Mouse (Mus musculus) embryonic fibroblast, embryonic 13.5 days (primary cell): ENCODE results near the gene Rabep1. TPM values are rescaled to one million over a fixed set of nuclear protein-coding genes. Genes with fewer than 3 reads are reported as not detected.
A peak's percentile ranks its signal among the peaks of the same experiment; 100 is the strongest.

Source experiments
- H3K27ac ChIP-seq: 2 replicates; pipeline ENCODE4 v1.5.1; 2012; ENCODE audit warnings: low read length, control low read depth, inconsistent platforms; ENCODE audit not compliant: insufficient read depth
- H3K4me1 ChIP-seq: 2 replicates; pipeline ENCODE4 v1.6.1; 2011; ENCODE audit warnings: low read length; ENCODE audit not compliant: control insufficient read depth, insufficient read depth
- H3K4me3 ChIP-seq: 2 replicates; pipeline ENCODE4 v1.5.1; 2011; ENCODE audit warnings: mild to moderate bottlenecking, control low read depth, low read length; ENCODE audit not compliant: insufficient read depth
- CTCF ChIP-seq: IDR thresholded peaks from 2 replicates; pipeline ENCODE4 v1.5.1; 2011; ENCODE audit warnings: mild to moderate bottlenecking, control low read depth, low read length, moderate library complexity, borderline replicate concordance; ENCODE audit not compliant: insufficient read depth
- POLR2A ChIP-seq: IDR thresholded peaks from 2 replicates; pipeline ENCODE4 v1.6.1; 2011; ENCODE audit warnings: low read depth, mild to moderate bottlenecking, control low read depth, low read length, moderate library complexity
- polyA plus RNA-seq: library from polyadenylated mRNA; stranded (reverse); fragments of >200 nt; gene quantifications from 2 replicates; pipeline ENCODE4 v1.2.4, GENCODE M21; 2011; ENCODE audit warnings: low read depth; ENCODE audit not compliant: missing spikeins, insufficient read length

The Rabep1 gene
- polyA plus RNA-seq, 1 experiment, result 54.8 TPM

DNA sequence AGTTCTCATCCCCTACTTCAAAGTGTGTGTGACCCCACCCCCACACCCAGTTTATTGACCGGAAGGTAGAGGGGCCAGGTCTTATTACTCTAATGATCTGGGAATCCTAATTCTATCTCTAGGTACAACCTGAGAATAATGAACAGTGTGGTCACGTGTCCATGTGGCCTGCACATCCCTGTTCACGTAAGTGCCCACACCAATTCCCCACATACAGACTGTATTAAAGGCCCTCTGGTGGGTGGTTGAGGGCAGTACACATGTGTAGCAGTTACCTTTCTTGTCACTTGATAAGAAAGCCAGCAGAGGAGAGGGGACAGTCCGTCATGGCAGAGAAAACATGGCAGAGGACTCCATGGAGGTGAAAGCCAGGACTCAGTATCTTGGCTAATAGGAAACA is 129.4 kb downstream of the Rabep1 start:
- Histone ChIP-seq H3K4me1 (no peaks in the 10 kb centered on the region), H3K27ac (no peak overlapping the region), H3K4me3 (no peak overlapping the region)
- TF ChIP-seq CTCF (no peak), POLR2A (no peak)

DNA sequence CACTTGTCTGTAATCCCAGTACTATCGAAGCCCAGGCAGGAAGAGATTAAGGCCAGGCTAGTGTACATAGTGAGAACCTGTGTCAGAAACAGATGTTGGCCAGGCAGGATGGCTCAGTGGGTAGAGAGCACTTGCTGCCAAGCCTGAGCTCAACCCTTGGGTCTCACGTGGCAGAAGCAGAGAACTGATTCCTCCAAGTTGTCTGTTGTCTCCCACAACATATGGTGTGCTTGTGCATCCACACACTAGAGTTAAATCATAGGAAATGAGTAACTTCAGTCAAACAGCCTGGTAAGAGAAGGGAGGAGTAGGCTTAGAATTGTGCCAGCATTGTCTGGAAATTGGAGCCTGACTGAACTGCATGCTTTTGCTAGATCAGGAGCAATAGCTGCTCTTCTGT is 130.6 kb downstream of the Rabep1 start:
- H3K4me3 ChIP-seq, result no peak overlapping the region
- no peak overlapping the region for H3K27ac ChIP-seq
- no peak for TF ChIP-seq POLR2A
- no peak for TF ChIP-seq CTCF
- H3K4me1 ChIP-seq, result no peaks in the 10 kb centered on the region

DNA sequence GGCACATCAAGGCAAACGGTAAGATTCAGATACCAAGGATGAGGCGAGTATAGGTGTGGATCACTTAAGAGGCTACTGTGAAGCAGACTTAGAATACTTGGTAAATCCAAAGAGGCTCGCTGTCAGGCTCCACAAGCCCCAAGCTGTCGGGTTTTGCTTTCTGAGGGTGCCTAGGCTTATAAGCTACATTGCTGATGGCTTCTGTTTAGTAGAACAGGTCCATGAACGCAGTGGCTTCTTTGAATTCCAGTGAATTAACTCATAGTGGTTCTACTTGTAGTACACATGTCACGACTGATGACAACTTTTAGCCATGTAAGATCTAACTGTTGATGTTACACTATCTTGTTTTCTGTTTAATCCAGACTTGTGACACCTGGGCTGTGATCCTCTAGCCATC is 132.7 kb downstream of the Rabep1 start:
- Histone ChIP-seq H3K4me3 (no peak overlapping the region), H3K27ac (no peak overlapping the region), H3K4me1 (peaks cover 4% of the 10 kb centered on the region; the same call in 1 of the 2 replicates)
- TF ChIP-seq CTCF, result no peak
- no peak for TF ChIP-seq POLR2A

DNA sequence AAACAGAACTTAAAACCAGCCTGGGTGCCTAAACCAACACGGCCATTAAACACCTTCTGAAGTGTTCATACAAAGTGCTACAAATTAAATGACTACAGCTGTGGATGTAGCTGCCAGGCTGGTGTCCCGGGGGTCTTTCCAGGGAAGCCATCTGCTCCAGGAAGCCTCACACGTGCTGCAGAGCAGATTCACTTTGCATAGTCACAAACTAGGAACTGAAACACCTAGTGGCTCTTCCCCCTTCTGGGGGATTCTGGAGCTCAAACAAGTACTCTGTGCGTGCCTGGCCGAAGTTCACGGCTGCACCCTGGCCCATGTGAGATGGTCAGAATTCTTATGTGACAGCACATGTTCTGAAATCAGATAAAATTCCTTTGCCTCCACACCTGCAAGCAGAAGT is 135.7 kb downstream of the Rabep1 start:
- Histone ChIP-seq H3K4me1 (peaks cover 4% of the 10 kb centered on the region; the same call in 1 of the 2 replicates), H3K4me3 (no peak overlapping the region), H3K27ac (no peak overlapping the region)
- TF ChIP-seq CTCF, result no peak
- no peak for TF ChIP-seq POLR2A

DNA sequence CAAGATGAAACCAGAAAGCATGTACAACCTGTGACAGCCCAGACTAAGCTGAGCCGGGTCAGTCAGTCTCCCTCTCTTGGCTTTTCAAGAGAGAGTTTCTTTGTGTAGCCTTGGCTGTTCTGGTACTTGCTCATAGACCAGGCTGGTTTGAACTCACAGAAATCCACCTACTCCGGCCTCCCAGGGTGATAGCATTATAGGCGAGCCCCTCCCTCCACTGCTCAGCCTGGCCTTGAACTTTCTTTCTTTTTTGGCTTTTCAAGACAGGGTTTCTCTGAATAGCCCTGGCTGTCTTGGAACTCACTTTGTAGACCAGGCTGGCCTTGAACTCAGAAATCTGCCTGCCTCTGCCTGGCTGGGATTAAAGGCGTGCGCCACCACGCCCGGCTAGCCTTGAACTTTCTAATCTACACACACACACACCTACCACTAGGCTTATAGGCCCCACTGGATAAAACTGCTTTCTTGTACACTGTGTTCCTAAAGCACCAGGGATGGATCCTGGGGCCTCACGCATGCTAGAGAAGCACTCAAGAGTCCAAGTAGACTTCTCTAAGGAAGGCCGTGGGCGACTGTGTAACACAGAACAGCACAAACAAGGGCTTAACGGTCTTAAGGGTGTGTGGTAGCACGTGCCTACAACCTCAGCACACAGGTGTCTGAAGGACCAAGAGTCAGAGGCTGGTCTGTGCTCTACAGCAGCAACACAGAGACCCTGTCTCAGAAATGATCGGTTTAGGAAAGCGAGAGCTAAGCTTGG is 136.4 kb downstream of the Rabep1 start:
- no peak for TF ChIP-seq CTCF
- no peak for TF ChIP-seq POLR2A
- Histone ChIP-seq H3K4me1 (peaks cover 4% of the 10 kb centered on the region; the same call in 1 of the 2 replicates), H3K4me3 (peak overlapping the region; percentile 96), H3K27ac (no peak overlapping the region)

DNA sequence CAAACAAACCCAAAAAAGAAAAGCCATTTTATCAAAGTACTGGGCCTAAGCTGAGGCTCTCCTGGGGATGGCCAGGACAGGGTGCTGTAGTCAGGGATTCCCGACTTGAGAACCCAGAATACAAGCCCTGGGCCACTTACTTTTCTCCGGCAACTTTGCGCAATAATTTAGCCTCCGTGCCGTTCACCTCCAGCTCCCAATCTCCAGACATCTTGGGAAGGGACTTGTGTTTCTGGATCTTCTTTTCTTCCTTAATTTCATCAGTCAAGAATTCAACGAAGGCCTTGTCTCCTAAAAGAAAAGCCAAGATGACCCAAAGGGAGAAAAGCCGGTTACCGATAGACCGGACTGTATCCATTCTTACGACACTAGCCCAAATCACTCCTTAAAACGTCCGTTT is 137.5 kb downstream of the Rabep1 start:
- TF ChIP-seq CTCF (no peak), POLR2A (no peak)
- peak overlapping the region; percentile 96 for H3K4me3 ChIP-seq
- no peak overlapping the region for H3K27ac ChIP-seq
- peaks cover 4% of the 10 kb centered on the region; the same call in 1 of the 2 replicates for H3K4me1 ChIP-seq

DNA sequence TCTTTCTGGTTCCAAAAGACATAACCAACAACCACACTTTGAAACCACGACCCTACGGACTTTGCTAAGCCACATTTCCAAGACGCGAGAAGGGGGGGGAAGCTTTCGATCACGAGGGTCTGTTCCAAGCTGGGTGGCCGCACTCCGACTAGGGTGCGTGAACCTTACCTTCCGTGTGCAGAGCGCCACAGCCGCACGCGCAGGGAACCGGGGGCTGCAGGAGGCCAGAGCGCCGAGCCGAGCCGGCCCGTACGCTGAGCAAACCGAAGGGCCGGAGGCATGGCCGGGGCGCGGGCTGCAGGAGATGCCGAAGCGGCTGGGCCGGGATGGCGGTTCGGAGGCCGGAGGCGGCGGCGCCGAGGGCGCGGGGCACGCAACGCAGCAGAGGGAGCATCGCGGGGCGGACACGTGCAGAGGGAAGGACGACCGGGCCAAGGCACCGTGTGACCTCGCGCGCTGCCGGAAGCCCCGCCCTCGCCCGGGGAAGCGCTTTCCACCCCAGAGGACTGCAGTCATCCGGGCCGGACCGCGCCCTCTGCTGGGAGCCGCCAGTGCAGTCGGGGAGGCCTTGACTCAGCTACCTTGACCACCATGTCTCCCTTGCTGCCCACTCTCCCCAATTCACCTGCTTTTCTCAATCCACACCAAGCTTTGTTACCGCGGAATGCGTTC is 138.1 kb downstream of the Rabep1 start, which contains the start of gene C1qbp:
Gene C1qbp (minus strand): TSS at position 470 of the 672 bp plus-strand sequence.
- no peak within 1 kb of the TSS for H3K27ac ChIP-seq
- peaks cover 4% of the 10 kb centered on the region; the same call in 1 of the 2 replicates for H3K4me1 ChIP-seq
- H3K4me3 ChIP-seq, result peak within 1 kb of the TSS; percentile 96
- TF ChIP-seq CTCF (peak; percentile 78), POLR2A (peak; percentile 66)

Other genes starting within 250 kb of the Rabep1 start
- not detected in 2 replicates for gene 4930544D05Rik, start 228.9 kb upstream of the Rabep1 start, polyA plus RNA-seq
- gene Chrne, start 225.6 kb upstream of the Rabep1 start, polyA plus RNA-seq, result not detected in 2 replicates
- gene Gp1ba, start 205.7 kb upstream of the Rabep1 start, polyA plus RNA-seq, result not detected in 2 replicates
- gene Rnf167, start 197.5 kb upstream of the Rabep1 start, polyA plus RNA-seq, result 14.9 and 19.5 TPM in 2 replicates
- gene Slc25a11, start 197.3 kb upstream of the Rabep1 start, polyA plus RNA-seq, result 75.9 and 81.1 TPM in 2 replicates
- gene Pfn1, start 190.1 kb upstream of the Rabep1 start, polyA plus RNA-seq, result 1,131 and 1,278 TPM in 2 replicates
- gene Eno3, start 187.6 kb upstream of the Rabep1 start, polyA plus RNA-seq, result 15.6 and 31.0 TPM in 2 replicates
- gene Spag7, start 175.4 kb upstream of the Rabep1 start, polyA plus RNA-seq, result 91.1 and 106 TPM in 2 replicates
- 15.3 and 16.4 TPM in 2 replicates for gene Camta2, start 156.7 kb upstream of the Rabep1 start, polyA plus RNA-seq
- gene Inca1, start 144.6 kb upstream of the Rabep1 start, polyA plus RNA-seq, result 1.2 and 2.4 TPM in 2 replicates
- gene Kif1c, start 144.2 kb upstream of the Rabep1 start, polyA plus RNA-seq, result 88.5 and 112 TPM in 2 replicates
- gene Zfp3, start 80.6 kb upstream of the Rabep1 start, polyA plus RNA-seq, result 1.5 and 2.5 TPM in 2 replicates
- gene Scimp, start 32.2 kb upstream of the Rabep1 start, polyA plus RNA-seq, result not detected in 2 replicates
- 92.8 and 113 TPM in 2 replicates for gene Nup88, start 125.2 kb downstream of the Rabep1 start, polyA plus RNA-seq
- 21.1 and 22.1 TPM in 2 replicates for gene Rpain, start 125.4 kb downstream of the Rabep1 start, polyA plus RNA-seq
- gene C1qbp, start 138.2 kb downstream of the Rabep1 start, polyA plus RNA-seq, result 163 and 168 TPM in 2 replicates
- gene Dhx33, start 159.7 kb downstream of the Rabep1 start, polyA plus RNA-seq, result 33.1 and 38.4 TPM in 2 replicates
- gene Mis12, start 174.8 kb downstream of the Rabep1 start, polyA plus RNA-seq, result 33.1 and 35.2 TPM in 2 replicates
- gene Derl2, start 175.1 kb downstream of the Rabep1 start, polyA plus RNA-seq, result 68.2 and 74.5 TPM in 2 replicates
- gene 6330403K07Rik, start 188.7 kb downstream of the Rabep1 start, polyA plus RNA-seq, result 5.8 and 17.6 TPM in 2 replicates